Mouse (Mus musculus): ENCODE measurements around the gene Nsun2. TPM values are rescaled to one million over a fixed set of nuclear protein-coding genes. Genes with fewer than 3 reads are reported as not detected.

The Nsun2 gene
- polyA plus RNA-seq, 1 experiment = 109 TPM

- TF ChIP-seq POLR2A (IDR thresholded peaks at IDR 0.05; ENCODE audit: low read depth, low read length) = no peak
- TF ChIP-seq CTCF (IDR thresholded peaks at IDR 0.05; ENCODE audit: borderline replicate concordance, insufficient read depth, low read length) = no peak
- no peaks in the 10 kb centered on the region for H3K4me1 ChIP-seq (ENCODE audit: control insufficient read depth, insufficient read depth, low read length)
- no peak overlapping the region for H3K4me3 ChIP-seq (ENCODE audit: insufficient read depth, low read length)
- H3K27ac ChIP-seq (ENCODE audit: insufficient read depth, low read length) = no peak overlapping the region
Observed at GRCm38 (mm10) chr13:69646481-69646880, 112.9 kb downstream of the Nsun2 start.

- no peak overlapping the region for H3K4me3 ChIP-seq (ENCODE audit: insufficient read depth, low read length)
Observed at GRCm38 (mm10) chr13:69654508-69654907, 121.0 kb downstream of the Nsun2 start.

GRCm38 (mm10) chr13:69672121-69672520 is 138.6 kb downstream of the Nsun2 start:
- Histone ChIP-seq H3K4me1 (ENCODE audit: control insufficient read depth, insufficient read depth, low read length) (no peaks in the 10 kb centered on the region), H3K4me3 (ENCODE audit: insufficient read depth, low read length) (no peak overlapping the region), H3K27ac (ENCODE audit: insufficient read depth, low read length) (no peak overlapping the region)
- no peak for TF ChIP-seq POLR2A (IDR thresholded peaks at IDR 0.05; ENCODE audit: low read depth, low read length)
- TF ChIP-seq CTCF (IDR thresholded peaks at IDR 0.05; ENCODE audit: borderline replicate concordance, insufficient read depth, low read length) = no peak

More at GRCm38 (mm10) chr13:69654508-69654907, 121.0 kb downstream of the Nsun2 start:
- Histone ChIP-seq H3K27ac (ENCODE audit: insufficient read depth, low read length) (no peak overlapping the region), H3K4me1 (ENCODE audit: control insufficient read depth, insufficient read depth, low read length) (no peaks in the 10 kb centered on the region)
- no peak for TF ChIP-seq CTCF (IDR thresholded peaks at IDR 0.05; ENCODE audit: borderline replicate concordance, insufficient read depth, low read length)
- no peak for TF ChIP-seq POLR2A (IDR thresholded peaks at IDR 0.05; ENCODE audit: low read depth, low read length)

GRCm38 (mm10) chr13:69672565-69672964 is 139.0 kb downstream of the Nsun2 start:
- Histone ChIP-seq H3K4me1 (ENCODE audit: control insufficient read depth, insufficient read depth, low read length) (no peaks in the 10 kb centered on the region), H3K27ac (ENCODE audit: insufficient read depth, low read length) (no peak overlapping the region), H3K4me3 (ENCODE audit: insufficient read depth, low read length) (no peak overlapping the region)
- TF ChIP-seq CTCF (IDR thresholded peaks at IDR 0.05; ENCODE audit: borderline replicate concordance, insufficient read depth, low read length) (no peak), POLR2A (IDR thresholded peaks at IDR 0.05; ENCODE audit: low read depth, low read length) (no peak)

- Histone ChIP-seq H3K4me3 (ENCODE audit: insufficient read depth, low read length) (no peak overlapping the region), H3K4me1 (ENCODE audit: control insufficient read depth, insufficient read depth, low read length) (no peaks in the 10 kb centered on the region), H3K27ac (ENCODE audit: insufficient read depth, low read length) (no peak overlapping the region)
- TF ChIP-seq POLR2A (IDR thresholded peaks at IDR 0.05; ENCODE audit: low read depth, low read length) (no peak), CTCF (IDR thresholded peaks at IDR 0.05; ENCODE audit: borderline replicate concordance, insufficient read depth, low read length) (no peak)
Observed at GRCm38 (mm10) chr13:69673197-69673920, 139.8 kb downstream of the Nsun2 start.

- no peak overlapping the region for H3K4me3 ChIP-seq (ENCODE audit: insufficient read depth, low read length)
- H3K27ac ChIP-seq (ENCODE audit: insufficient read depth, low read length) = no peak overlapping the region
- no peaks in the 10 kb centered on the region for H3K4me1 ChIP-seq (ENCODE audit: control insufficient read depth, insufficient read depth, low read length)
- TF ChIP-seq CTCF (IDR thresholded peaks at IDR 0.05; ENCODE audit: borderline replicate concordance, insufficient read depth, low read length) = no peak
Observed at GRCm38 (mm10) chr13:69673921-69674618, 140.5 kb downstream of the Nsun2 start.

Other genes starting within 250 kb of the Nsun2 start
- 28.4 and 34.1 TPM in 2 replicates for gene Tent4a, start 871 bp downstream of the Nsun2 start, polyA plus RNA-seq (2011; ENCODE audit: insufficient read length, low read depth, missing spikeins)
- 2.8 and 3.2 TPM in 2 replicates for gene Srd5a1, start 77.7 kb downstream of the Nsun2 start, polyA plus RNA-seq (2011; ENCODE audit: insufficient read length, low read depth, missing spikeins)
- gene Ube2ql1, start 206.1 kb downstream of the Nsun2 start, polyA plus RNA-seq (2011; ENCODE audit: insufficient read length, low read depth, missing spikeins) = 1.0 and 1.7 TPM in 2 replicates

Data from embryonic fibroblast, embryonic 13.5 days (primary cell).